Mouse (Mus musculus): ENCODE data around the gene Ror1.

Gene Ror1

GRCm38 (mm10) chr4:100095685-100096595, at the start of gene Ror1:
Gene Ror1, plus strand, starts transcription at chr4:100095791.
- no peak for TF ChIP-seq GATA4 (IDR thresholded peaks at IDR 0.05; ENCODE audit: insufficient replicate concordance, low read length)

GRCm38 (mm10) chr4:100047066-100047465, 48.5 kb upstream of the Ror1 start:
- no peak for TF ChIP-seq GATA4 (IDR thresholded peaks at IDR 0.05; ENCODE audit: insufficient replicate concordance, low read length)

- TF ChIP-seq GATA4 (IDR thresholded peaks at IDR 0.05; ENCODE audit: insufficient replicate concordance, low read length): no peak
Observed at GRCm38 (mm10) chr4:100048351-100048950, 47.1 kb upstream of the Ror1 start.

- no peak for TF ChIP-seq GATA4 (IDR thresholded peaks at IDR 0.05; ENCODE audit: insufficient replicate concordance, low read length)
Observed at GRCm38 (mm10) chr4:100051767-100052166, 43.8 kb upstream of the Ror1 start.

GRCm38 (mm10) chr4:100052258-100052657, 43.3 kb upstream of the Ror1 start:
- TF ChIP-seq GATA4 (IDR thresholded peaks at IDR 0.05; ENCODE audit: insufficient replicate concordance, low read length): no peak

- no peak for TF ChIP-seq GATA4 (IDR thresholded peaks at IDR 0.05; ENCODE audit: insufficient replicate concordance, low read length)
Observed at GRCm38 (mm10) chr4:100056046-100056445, 39.5 kb upstream of the Ror1 start.

GRCm38 (mm10) chr4:100056446-100056845, 39.1 kb upstream of the Ror1 start:
- TF ChIP-seq GATA4 (IDR thresholded peaks at IDR 0.05; ENCODE audit: insufficient replicate concordance, low read length): no peak

- peak; percentile 63; the same call in 1 of the 2 replicates for TF ChIP-seq GATA4 (IDR thresholded peaks at IDR 0.05; ENCODE audit: insufficient replicate concordance, low read length)
Observed at GRCm38 (mm10) chr4:100057381-100057780, 38.2 kb upstream of the Ror1 start.

- TF ChIP-seq GATA4 (IDR thresholded peaks at IDR 0.05; ENCODE audit: insufficient replicate concordance, low read length): no peak
Observed at GRCm38 (mm10) chr4:100058631-100059030, 37.0 kb upstream of the Ror1 start.

GRCm38 (mm10) chr4:100059811-100060210, 35.8 kb upstream of the Ror1 start:
- no peak for TF ChIP-seq GATA4 (IDR thresholded peaks at IDR 0.05; ENCODE audit: insufficient replicate concordance, low read length)

- no peak for TF ChIP-seq GATA4 (IDR thresholded peaks at IDR 0.05; ENCODE audit: insufficient replicate concordance, low read length)
Observed at GRCm38 (mm10) chr4:100061396-100062066, 34.1 kb upstream of the Ror1 start.

- no peak for TF ChIP-seq GATA4 (IDR thresholded peaks at IDR 0.05; ENCODE audit: insufficient replicate concordance, low read length)
Observed at GRCm38 (mm10) chr4:100065686-100066085, 29.9 kb upstream of the Ror1 start.

- TF ChIP-seq GATA4 (IDR thresholded peaks at IDR 0.05; ENCODE audit: insufficient replicate concordance, low read length): no peak
Observed at GRCm38 (mm10) chr4:100070101-100070500, 25.5 kb upstream of the Ror1 start.

GRCm38 (mm10) chr4:100096596-100097181, 1.1 kb downstream of the Ror1 start:
- no peak for TF ChIP-seq GATA4 (IDR thresholded peaks at IDR 0.05; ENCODE audit: insufficient replicate concordance, low read length)

GRCm38 (mm10) chr4:100097364-100097979, 1.9 kb downstream of the Ror1 start:
- TF ChIP-seq GATA4 (IDR thresholded peaks at IDR 0.05; ENCODE audit: insufficient replicate concordance, low read length): no peak

Data from liver, adult (tissue).